Comparison of ENCODE assay signal across 8 mouse cellular contexts in the genomic region with DNA sequence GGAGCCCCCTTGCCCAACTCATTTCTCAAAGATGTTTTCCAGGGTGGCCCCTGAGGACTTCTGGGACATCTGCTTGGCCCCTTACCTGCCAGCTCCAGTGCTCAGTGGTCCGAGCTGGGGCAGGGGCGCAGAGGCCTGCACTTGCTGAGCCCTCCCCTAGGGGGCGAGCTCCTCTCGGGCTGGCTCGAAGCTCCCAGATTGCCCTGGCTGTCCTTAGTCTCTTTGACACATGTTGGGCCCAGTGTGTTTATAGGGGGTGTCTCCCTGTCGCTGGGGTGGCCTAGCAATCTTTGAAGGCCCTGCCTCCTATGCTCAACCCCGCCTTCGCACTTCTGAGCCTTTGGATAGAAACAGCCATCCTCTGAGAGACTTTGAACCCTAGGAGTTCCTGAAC. TPM values are rescaled to one million over a fixed set of nuclear protein-coding genes. Genes with fewer than 3 reads are reported as not detected.
DNase-seq lines count a peak whose midpoint lies in the region; ATAC-seq and TF ChIP-seq lines count a peak whose summit lies in the region.

No protein-coding gene starts in this region.

- peak overlapping the region; percentile 82 for H3K4me2 ChIP-seq in heart, embryonic 13.5 days
- H3K4me2 ChIP-seq in kidney, embryonic 16.5 days (replicated peaks; ENCODE audit: low read depth, low read length): peak overlapping the region; percentile 98

- no peak overlapping the region; the same call in 1 of the 2 replicates for H3K4me3 ChIP-seq in cortical plate, adult 2 months (ENCODE audit: insufficient read depth, low read length)
- peak overlapping the region; percentile 60 for H3K4me3 ChIP-seq in heart, embryonic 13.5 days
- no peak overlapping the region; the same call in 1 of the 2 replicates for H3K4me3 ChIP-seq in kidney, embryonic 16.5 days (ENCODE audit: low read length)
- H3K4me3 ChIP-seq in small intestine, adult 2 months (ENCODE audit: low read depth, low read length): 0 out of 2 replicates have a peak overlapping the region, but pooled peaks have one; percentile 71

- no peak for TF ChIP-seq POLR2A in cortical plate, adult 2 months (IDR thresholded peaks at IDR 0.05; ENCODE audit: extremely low read depth, insufficient read depth, low read length)
- TF ChIP-seq POLR2A in small intestine, adult 2 months (IDR thresholded peaks at IDR 0.05; ENCODE audit: low read depth, low read length): no peak

- H3K9ac ChIP-seq in heart, embryonic 13.5 days: peak overlapping the region; percentile 82; the same call in 1 of the 2 replicates
- H3K9ac ChIP-seq in kidney, embryonic 16.5 days (replicated peaks; ENCODE audit: low read length): 0 out of 2 replicates have a peak overlapping the region, but pooled peaks have one; percentile 70

- no peaks in the 10 kb centered on the region for H3K4me1 ChIP-seq in cortical plate, adult 2 months (ENCODE audit: control insufficient read depth, insufficient read depth, low read length)
- peaks cover 55% of the 10 kb centered on the region for H3K4me1 ChIP-seq in heart, embryonic 13.5 days
- H3K4me1 ChIP-seq in kidney, embryonic 16.5 days (ENCODE audit: insufficient read depth, low read length): peaks cover 44% of the 10 kb centered on the region
- H3K4me1 ChIP-seq in small intestine, adult 2 months (ENCODE audit: control insufficient read depth, insufficient read depth, insufficient read length, low read length): peaks cover 31% of the 10 kb centered on the region

- H3K27ac ChIP-seq in cortical plate, adult 2 months (ENCODE audit: insufficient read depth, low read length): no peak overlapping the region
- H3K27ac ChIP-seq in heart, embryonic 13.5 days (replicated peaks): no peak overlapping the region
- no peak overlapping the region for H3K27ac ChIP-seq in kidney, embryonic 16.5 days (ENCODE audit: low read length)
- H3K27ac ChIP-seq in small intestine, adult 2 months (ENCODE audit: insufficient read depth, low read depth, low read length): 0 out of 2 replicates have a peak overlapping the region, but pooled peaks have one; percentile 19

- ATAC-seq in heart, embryonic 13.5 days (ENCODE audit: extremely low read depth, insufficient number of reproducible peaks, low FRiP score, low TSS enrichment): no peak
- 0 out of 2 replicates have a peak, but pooled peaks have one; percentile 24 for ATAC-seq in kidney, embryonic 16.5 days (ENCODE audit: low FRiP score, low TSS enrichment)

- peak; percentile 63 for DNase-seq in 416B (ENCODE audit: low read depth)
- peak; percentile 59 for DNase-seq in Muller cell, postnatal 12 days (ENCODE audit: inconsistent ontology term)
- DNase-seq in lung, postnatal 25 days (ENCODE audit: low spot score): peak; percentile 47
- DNase-seq in ovary, postnatal 10 days (ENCODE audit: low spot score): no peak

- H3K9me3 ChIP-seq in heart, embryonic 13.5 days: no peaks in the 10 kb centered on the region
- H3K9me3 ChIP-seq in kidney, embryonic 16.5 days (ENCODE audit: low read length): no peaks in the 10 kb centered on the region

- H3K27me3 ChIP-seq in heart, embryonic 13.5 days (replicated peaks): peaks cover 48% of the 10 kb centered on the region
- H3K27me3 ChIP-seq in kidney, embryonic 16.5 days (ENCODE audit: insufficient read depth, low read length): peaks cover 43% of the 10 kb centered on the region
- H3K27me3 ChIP-seq in small intestine, adult 2 months (ENCODE audit: control insufficient read depth, insufficient read depth, low read length): peaks cover 37% of the 10 kb centered on the region

- TF ChIP-seq CTCF in cortical plate, adult 2 months (IDR thresholded peaks at IDR 0.05; ENCODE audit: extremely low read depth, insufficient read depth, low read length): peak; percentile 66
- peak; percentile 90 for TF ChIP-seq CTCF in small intestine, adult 2 months (IDR thresholded peaks at IDR 0.05; ENCODE audit: extremely low read depth, insufficient read length, insufficient replicate concordance, low read depth, low read length)

- WGBS in heart, embryonic 13.5 days: 7% methylated on average over 8 of the region's 8 CpGs
- 5% methylated on average over 8 of the region's 8 CpGs for WGBS in kidney, embryonic 16.5 days
- 6% methylated on average over 8 of the region's 8 CpGs for WGBS in small intestine, adult 2 months

- H3K36me3 ChIP-seq in heart, embryonic 13.5 days: no peaks in the 10 kb centered on the region
- H3K36me3 ChIP-seq in kidney, embryonic 16.5 days (ENCODE audit: insufficient read depth, low read length): no peaks in the 10 kb centered on the region
- H3K36me3 ChIP-seq in small intestine, adult 2 months (ENCODE audit: control insufficient read depth, insufficient read depth, low read length): no peaks in the 10 kb centered on the region

RNA-seq across cellular contexts. Expression of a gene that starts 5.6 kb away (rescaled TPM):
- 45.3 and 47.5 TPM in 2 replicates for polyA plus RNA-seq in cortical plate, adult 2 months (2012; rRNA removed)
- 8.0 and 9.5 TPM in 2 replicates for polyA plus RNA-seq in heart, embryonic 13.5 days (2015; fragmentation: Nextera tagmentation; extraction: Ambion mirVana)
- 9.9 and 10.9 TPM in 2 replicates for polyA plus RNA-seq in kidney, embryonic 16.5 days (2015; fragmentation: Nextera tagmentation; extraction: Ambion mirVana)
- polyA plus RNA-seq in small intestine, adult 2 months (2012; rRNA removed): 4.2 and 7.6 TPM in 2 replicates

RNA-seq across cellular contexts. Expression of a gene that starts 50.8 kb away (rescaled TPM):
- polyA plus RNA-seq in cortical plate, adult 2 months (2012; rRNA removed): 6.0 and 7.4 TPM in 2 replicates
- 6.1 and 7.0 TPM in 2 replicates for polyA plus RNA-seq in heart, embryonic 13.5 days (2015; fragmentation: Nextera tagmentation; extraction: Ambion mirVana)
- 8.2 and 8.5 TPM in 2 replicates for polyA plus RNA-seq in kidney, embryonic 16.5 days (2015; fragmentation: Nextera tagmentation; extraction: Ambion mirVana)
- polyA plus RNA-seq in small intestine, adult 2 months (2012; rRNA removed): 4.4 and 4.7 TPM in 2 replicates

Comparison
In these comparisons a context has a peak if more than half of its experiments do, and no peak if none do; other contexts are left out.
1. H3K4me3 ChIP-seq: peak in heart, embryonic 13.5 days (single experiment) and small intestine, adult 2 months (single experiment); none in cortical plate, adult 2 months (single experiment) and kidney, embryonic 16.5 days (single experiment).